Mouse (Mus musculus) midbrain, embryonic 14.5 days (tissue): ENCODE measurements at regions not wholly inside any gene's neighbourhood (a gene's known extent, or its start where the extent isn't known, plus 50 kb on each side); places are given as distances from the start of the nearest gene placed in this dataset.

Experiments
- ATAC-seq: fragments of 200-750 bp; cut with Nextera tagmentation; 2 replicates; pipeline ENCODE4 v1.8.0; 2017; ENCODE audit warnings: moderate number of reproducible peaks, moderate library complexity; ENCODE audit not compliant: low FRiP score, low TSS enrichment
- DNase-seq: peaks from one replicate; pipeline ENCODE4 v3.0.0-alpha.2; 2015
- H3K27ac ChIP-seq: fragments of 300-500 bp; sonication (generic); replicated peaks from 2 replicates; pipeline ENCODE4 v1.5.1; 2014; ENCODE audit warnings: mild to moderate bottlenecking, low read depth, low read length, moderate library complexity
- H3K27me3 ChIP-seq: fragments of 300-500 bp; sonication (generic); 2 replicates; pipeline ENCODE4 v1.6.1; 2014; ENCODE audit warnings: low read length, control low read depth, mixed read lengths; ENCODE audit not compliant: control insufficient read depth, insufficient read depth
- H3K36me3 ChIP-seq: fragments of 300-500 bp; sonication (generic); 2 replicates; pipeline ENCODE4 v1.6.1; 2014; ENCODE audit warnings: low read length, control low read depth; ENCODE audit not compliant: control insufficient read depth, insufficient read depth
- H3K4me1 ChIP-seq: fragments of 300-500 bp; sonication (generic); 2 replicates; pipeline ENCODE4 v1.6.1; 2014; ENCODE audit warnings: mild to moderate bottlenecking, antibody characterized with exemption, low read length, control low read depth; ENCODE audit not compliant: control insufficient read depth, insufficient read depth
- H3K4me2 ChIP-seq: fragments of 300-500 bp; sonication (generic); 2 replicates; pipeline ENCODE4 v1.6.1; 2014; ENCODE audit warnings: mild to moderate bottlenecking, low read length, moderate library complexity
- H3K4me3 ChIP-seq: fragments of 300-500 bp; sonication (generic); replicated peaks from 2 replicates; pipeline ENCODE4 v1.5.1; 2014; ENCODE audit warnings: low read depth, low read length
- H3K9ac ChIP-seq: fragments of 300-500 bp; sonication (generic); replicated peaks from 2 replicates; pipeline ENCODE4 v1.6.1; 2014; ENCODE audit warnings: mild to moderate bottlenecking, low read length, moderate library complexity
- H3K9me3 ChIP-seq: fragments of 300-500 bp; sonication (generic); 2 replicates; pipeline ENCODE4 v1.6.1; 2016; ENCODE audit warnings: low read length, control low read depth, mixed read lengths; ENCODE audit not compliant: control insufficient read depth
- WGBS: fragments of 180-500 bp; shearing (Covaris S2); extraction: QIAGEN DNeasy Blood & Tissue Kit; methylation state at CpG from one replicate; pipeline ENCODE4 v1.1.7; 2014; 5-methylcytosine and 5-hydroxymethylcytosine counted together

DNA sequence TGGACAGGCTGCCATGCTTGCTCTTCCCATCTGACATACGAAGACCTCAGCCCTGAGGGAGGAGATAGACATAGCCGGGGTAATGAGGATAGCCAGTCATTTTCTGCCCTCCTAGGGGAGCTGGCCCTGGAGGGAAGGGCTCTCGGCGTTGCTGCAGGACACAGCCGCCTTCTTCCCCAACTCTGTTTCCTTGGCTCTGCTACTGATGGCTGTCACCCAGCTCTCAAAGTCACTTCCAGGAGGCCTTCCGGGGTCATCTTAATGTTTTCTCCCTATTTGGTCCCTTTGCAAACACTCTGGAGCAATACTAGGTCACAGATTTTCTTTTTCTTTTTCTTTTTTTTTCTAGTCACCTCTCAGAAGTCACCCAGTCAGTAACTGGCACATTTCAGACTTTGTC, 65.9 kb upstream of the Id2 start:
- Histone ChIP-seq H3K4me3 (no peak overlapping the region), H3K27ac (no peak overlapping the region), H3K9me3 (no peaks in the 10 kb centered on the region), H3K9ac (no peak overlapping the region), H3K27me3 (no peaks in the 10 kb centered on the region), H3K4me2 (no peak overlapping the region), H3K4me1 (peaks cover 14% of the 10 kb centered on the region; the same call in 1 of the 2 replicates), H3K36me3 (no peaks in the 10 kb centered on the region)
- ATAC-seq (no peak), DNase-seq (no peak)
- WGBS: 74% methylated on average over 6 of the region's 6 CpGs

DNA sequence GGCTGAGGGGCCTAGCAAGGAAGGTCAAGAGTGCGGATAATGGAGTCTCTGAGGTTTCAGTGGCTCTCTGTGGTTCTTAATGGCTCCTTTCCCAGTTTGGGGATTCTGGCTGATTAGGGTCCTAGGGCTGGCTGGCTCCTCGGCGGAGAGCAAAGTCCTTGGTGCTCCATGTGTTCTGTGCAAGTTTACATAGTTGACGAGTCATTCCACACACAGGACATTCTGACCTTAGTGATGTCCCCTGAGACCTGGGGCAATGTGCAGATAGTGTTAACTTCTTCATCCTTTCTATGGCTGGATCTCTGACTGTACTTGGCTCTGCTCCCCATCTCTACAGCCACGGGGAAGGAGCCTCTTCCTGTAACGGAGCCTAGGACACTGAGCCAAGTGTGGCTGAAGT, 65.0 kb upstream of the Id2 start:
- H3K27ac ChIP-seq: no peak overlapping the region
- H3K27me3 ChIP-seq: no peaks in the 10 kb centered on the region
- H3K4me3 ChIP-seq: no peak overlapping the region
- H3K9ac ChIP-seq: no peak overlapping the region
- H3K4me2 ChIP-seq: no peak overlapping the region
- DNase-seq (no peak), ATAC-seq (no peak)
- WGBS: 89% methylated on average over 6 of the region's 6 CpGs
- H3K36me3 ChIP-seq: no peaks in the 10 kb centered on the region
- no peaks in the 10 kb centered on the region for H3K9me3 ChIP-seq
- H3K4me1 ChIP-seq: peaks cover 11% of the 10 kb centered on the region; the same call in 1 of the 2 replicates

GRCm38 (mm10) chr12:25160990-25161843, 64.3 kb upstream of the Id2 start:
- Histone ChIP-seq H3K9ac (no peak overlapping the region), H3K27me3 (no peaks in the 10 kb centered on the region), H3K36me3 (no peaks in the 10 kb centered on the region), H3K4me2 (no peak overlapping the region), H3K4me3 (no peak overlapping the region), H3K9me3 (no peaks in the 10 kb centered on the region), H3K4me1 (peaks cover 6% of the 10 kb centered on the region; the same call in 1 of the 2 replicates), H3K27ac (no peak overlapping the region)
- no peak for ATAC-seq
- peak; percentile 37 for DNase-seq
- WGBS: 64% methylated on average over 15 of the region's 15 CpGs

DNA sequence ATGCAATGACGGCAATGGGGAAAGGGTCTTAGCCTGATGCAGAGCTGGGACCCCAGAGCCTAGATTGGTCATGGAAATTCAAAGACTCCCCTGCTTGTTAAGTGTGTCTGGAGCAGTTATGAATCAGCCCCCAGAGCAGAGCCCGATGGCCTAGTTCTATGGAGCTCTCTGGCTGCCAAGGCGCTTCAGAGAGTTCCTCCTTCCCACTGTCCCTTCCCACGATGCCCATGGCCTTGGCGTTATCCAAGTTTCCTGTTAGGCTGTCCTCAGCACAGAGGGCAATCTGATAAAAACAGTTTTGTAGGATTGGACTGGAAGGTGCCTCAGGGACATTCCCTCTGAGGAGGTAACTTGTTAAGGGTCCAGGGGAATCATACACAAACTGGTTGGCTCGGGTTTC, 62.2 kb upstream of the Id2 start:
- no peaks in the 10 kb centered on the region for H3K9me3 ChIP-seq
- H3K4me2 ChIP-seq: no peak overlapping the region
- 92% methylated on average over 6 of the region's 6 CpGs for WGBS
- peaks cover 6% of the 10 kb centered on the region; the same call in 1 of the 2 replicates for H3K4me1 ChIP-seq
- DNase-seq (no peak), ATAC-seq (no peak)
- H3K4me3 ChIP-seq: no peak overlapping the region
- H3K27ac ChIP-seq: no peak overlapping the region
- H3K27me3 ChIP-seq: no peaks in the 10 kb centered on the region
- H3K9ac ChIP-seq: no peak overlapping the region
- no peaks in the 10 kb centered on the region for H3K36me3 ChIP-seq

GRCm38 (mm10) chr12:25157238-25157637, 60.3 kb upstream of the Id2 start:
- Histone ChIP-seq H3K4me1 (no peaks in the 10 kb centered on the region), H3K27ac (no peak overlapping the region), H3K4me3 (no peak overlapping the region), H3K9me3 (no peaks in the 10 kb centered on the region), H3K27me3 (no peaks in the 10 kb centered on the region), H3K9ac (no peak overlapping the region), H3K4me2 (no peak overlapping the region), H3K36me3 (no peaks in the 10 kb centered on the region)
- WGBS: 88% methylated on average over 5 of the region's 5 CpGs
- DNase-seq: no peak
- no peak for ATAC-seq

- 85% methylated on average over 9 of the region's 9 CpGs for WGBS
- ATAC-seq (no peak), DNase-seq (no peak)
- no peaks in the 10 kb centered on the region for H3K27me3 ChIP-seq
- H3K4me1 ChIP-seq: no peaks in the 10 kb centered on the region
- no peaks in the 10 kb centered on the region for H3K9me3 ChIP-seq
- H3K36me3 ChIP-seq: no peaks in the 10 kb centered on the region
- H3K9ac ChIP-seq: no peak overlapping the region
- no peak overlapping the region for H3K4me2 ChIP-seq
- H3K27ac ChIP-seq: no peak overlapping the region
- H3K4me3 ChIP-seq: no peak overlapping the region
These were observed 58.5 kb upstream of the Id2 start for GRCm38 (mm10) chr12:25155396-25155795.

GRCm38 (mm10) chr12:25148099-25148498, 51.2 kb upstream of the Id2 start:
- no peaks in the 10 kb centered on the region for H3K4me1 ChIP-seq
- no peaks in the 10 kb centered on the region for H3K36me3 ChIP-seq
- 92% methylated on average over 6 of the region's 6 CpGs for WGBS
- H3K9ac ChIP-seq: no peak overlapping the region
- H3K4me3 ChIP-seq: no peak overlapping the region
- DNase-seq (no peak), ATAC-seq (no peak)
- H3K4me2 ChIP-seq: no peak overlapping the region
- H3K27ac ChIP-seq: no peak overlapping the region
- no peaks in the 10 kb centered on the region for H3K27me3 ChIP-seq
- no peaks in the 10 kb centered on the region for H3K9me3 ChIP-seq
